Mouse (Mus musculus) gastrocnemius, postnatal 36 days (tissue): ENCODE results near the gene Alox12. TPM values are rescaled to one million over a fixed set of nuclear protein-coding genes. Genes with fewer than 3 reads are reported as not detected.

Source experiments
- DNase-seq, 2 experiments: peaks; one replicate each; pipeline ENCODE4 v3.0.0; 2022
- intact Hi-C: fragments of 180-260 bp; cut with DNase I; formaldehyde crosslinking; loops from one replicate; pipeline ENCODE4 v1.15.1; 2025
- long read RNA-seq, 2 experiments: library from polyadenylated mRNA; stranded (forward); transcript quantifications; one replicate each; pipeline ENCODE4 v2.0.0; 2021
- total RNA-seq, 2 experiments: library from RNA; stranded (reverse); gene quantifications; 2 replicates each; pipeline ENCODE4 v1.2.3; 2021

Alox12 gene
- total RNA-seq, result 1 to 10 TPM in 1 of 2 experiments, under 1 TPM in 1; 0.82 to 1.2 TPM
- long read RNA-seq, experiment 1, partial matches to known transcripts, result 1 of 3 reads
- long read RNA-seq, experiment 1, other reads (novel, unspliced or antisense), result 1 of 3 reads
- long read RNA-seq, experiment 2, result 0 reads

DNA sequence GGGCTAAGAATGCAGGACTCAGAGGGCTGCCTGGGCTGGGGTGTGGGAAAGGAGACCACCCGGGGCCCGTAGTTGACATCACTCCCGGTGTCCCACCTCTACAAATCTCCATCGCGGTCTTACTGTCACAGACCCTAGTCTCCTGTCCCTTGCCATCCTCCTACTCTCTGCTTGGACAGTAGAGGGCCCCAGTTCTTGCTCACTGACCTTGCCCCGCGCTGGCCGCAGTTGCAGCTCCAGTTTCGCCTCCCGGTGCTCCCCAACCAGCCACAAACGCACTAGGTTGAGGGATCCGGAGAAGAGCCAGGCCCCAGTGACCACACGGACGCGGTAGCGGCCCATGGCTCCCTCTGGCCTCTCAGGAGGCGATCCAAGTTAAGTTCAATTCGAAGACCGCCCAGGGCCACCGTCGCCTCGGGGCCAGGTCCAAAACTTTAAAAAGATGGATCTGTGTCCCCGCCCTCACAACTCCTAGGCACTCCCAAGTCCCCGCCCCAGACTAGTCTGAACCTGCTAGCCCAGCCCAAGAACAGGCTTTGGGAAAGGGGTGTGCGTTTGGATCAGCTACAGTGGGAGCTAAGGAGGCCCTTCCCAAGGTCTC, at the start of gene Alox12:
Gene Alox12 (minus strand): TSS at position 423 of the 601 bp plus-strand sequence.
- intact Hi-C loops, result loop anchor here (2.0 kb wide), 1 partner anchor 54 kb away; no protein-coding TSS in a partner anchor
- peak in 1 of 2 experiments; percentile 22 for DNase-seq

DNA sequence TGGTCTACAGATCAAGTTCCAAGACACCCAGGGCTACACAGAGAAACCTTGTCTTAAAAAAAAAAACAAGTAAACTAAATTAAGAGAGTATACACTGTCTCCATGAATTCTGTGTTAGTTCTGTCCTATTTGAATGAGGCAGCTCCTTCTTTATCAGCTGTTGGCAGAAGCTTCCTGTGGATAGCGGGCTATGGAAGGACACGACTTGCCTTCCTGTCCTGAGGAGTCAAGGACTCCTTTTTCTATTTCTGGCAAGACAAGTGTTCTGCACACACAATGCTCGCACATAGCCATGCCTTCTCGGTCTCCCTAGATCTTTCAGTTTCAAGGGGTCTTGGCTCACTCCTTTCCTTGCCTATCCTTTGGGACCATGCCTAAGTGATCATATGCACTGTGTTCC, 47.1 kb upstream of the Alox12 start:
- intact Hi-C loops, result no loop called here
- no peak for DNase-seq

DNA sequence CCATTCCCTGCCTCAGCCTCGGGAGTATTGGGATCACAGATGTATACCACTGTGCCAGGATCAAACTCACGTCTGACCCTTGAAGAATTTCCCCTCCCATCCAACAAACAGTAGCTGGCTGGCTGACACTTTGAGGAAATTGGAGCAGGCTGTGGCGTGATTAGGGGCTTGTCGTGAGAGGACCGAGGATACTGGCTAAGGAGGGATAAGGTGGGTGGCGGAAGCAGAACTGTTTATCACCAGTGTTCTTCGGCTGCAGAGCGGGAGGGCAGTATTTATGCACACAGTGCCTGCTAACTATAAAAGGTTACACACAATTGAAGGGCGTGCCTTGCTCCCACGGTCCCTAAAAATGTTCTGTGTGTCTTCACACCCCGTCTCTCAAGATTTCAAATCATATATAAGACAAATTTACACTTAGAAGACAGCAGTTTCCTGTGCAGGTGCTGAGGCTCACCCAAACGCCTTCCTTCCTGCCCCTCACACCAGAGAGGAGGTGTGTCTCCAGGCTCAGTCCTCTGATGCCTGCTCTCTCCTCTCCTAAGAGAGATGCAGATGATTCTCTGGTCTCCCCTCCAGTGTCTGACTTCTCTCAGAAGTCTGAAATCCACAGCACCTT, 42.8 kb upstream of the Alox12 start:
- no peak for DNase-seq
- intact Hi-C loops, result no loop called here

- no peak for DNase-seq
- intact Hi-C loops, result no loop called here
These were observed 42.3 kb upstream of the Alox12 start for GRCm38 (mm10) chr11:70297405-70297804.

- no peak for DNase-seq
- intact Hi-C loops, result no loop called here
These were observed 38.7 kb upstream of the Alox12 start for GRCm38 (mm10) chr11:70293881-70294280.

GRCm38 (mm10) chr11:70291235-70291634, 36.1 kb upstream of the Alox12 start:
- intact Hi-C loops, result no loop called here
- DNase-seq, result no peak

DNA sequence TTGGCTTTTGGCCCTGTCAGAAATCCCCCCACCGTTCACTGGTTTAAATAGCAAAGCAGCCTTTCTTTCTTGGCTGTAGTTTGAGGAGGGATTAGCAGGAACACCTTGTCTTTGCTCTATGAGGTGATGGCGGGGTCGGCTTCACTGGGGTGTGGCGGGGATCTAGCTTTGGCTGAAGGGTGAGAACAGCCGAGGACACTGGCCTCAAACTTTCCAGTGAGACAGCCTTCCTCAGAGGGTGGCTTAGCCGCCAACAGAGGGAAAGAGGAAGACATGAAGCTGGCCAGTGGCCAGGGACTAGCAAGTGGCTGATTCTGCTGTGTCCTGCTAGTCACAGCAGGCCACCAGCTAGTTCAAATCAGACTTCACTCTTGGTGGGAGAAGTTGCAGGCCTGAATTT, 34.1 kb upstream of the Alox12 start:
- DNase-seq, result peak; percentile 18 to 20
- intact Hi-C loops, result no loop called here

DNA sequence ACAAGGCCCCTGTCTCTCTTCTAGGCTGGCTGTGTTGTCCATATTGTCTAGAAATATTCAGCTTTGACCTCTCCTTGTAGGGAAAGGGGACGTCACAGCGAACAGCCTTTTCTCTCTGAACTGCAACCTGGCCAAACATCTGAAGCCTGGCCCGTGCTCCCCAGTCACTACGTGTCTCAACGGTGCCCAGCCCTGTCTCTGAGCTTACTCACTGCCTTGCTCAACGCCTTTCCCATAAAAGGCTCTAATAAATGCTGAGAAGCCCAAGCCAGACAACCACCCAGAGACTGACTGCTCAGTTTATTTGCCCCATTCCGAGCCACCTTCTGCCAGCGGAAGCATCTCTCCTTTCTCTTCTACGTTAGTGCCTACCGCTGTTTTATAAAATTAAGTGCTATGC, 32.9 kb upstream of the Alox12 start:
- no peak for DNase-seq
- intact Hi-C loops, result no loop called here

DNA sequence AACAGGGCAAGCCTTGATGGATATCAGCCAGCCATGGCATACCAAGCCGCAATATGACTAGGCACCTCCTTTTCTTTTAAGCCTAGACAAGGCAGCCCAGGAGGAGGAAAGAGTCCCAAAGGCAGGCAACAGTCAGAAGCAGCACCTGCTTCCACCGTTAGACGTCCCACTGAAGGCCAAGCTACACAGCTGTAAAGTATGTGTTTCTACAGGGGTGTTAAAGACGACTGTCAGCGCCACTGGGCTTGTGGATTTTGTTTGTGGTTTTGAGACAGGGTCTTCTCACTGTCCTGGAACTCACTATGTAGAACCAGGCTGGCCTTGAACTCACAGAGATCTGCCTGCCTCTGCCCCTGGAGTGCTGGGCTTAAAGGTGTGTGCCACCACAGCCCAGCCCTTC, 30.5 kb upstream of the Alox12 start:
- no peak for DNase-seq
- intact Hi-C loops, result no loop called here

GRCm38 (mm10) chr11:70284757-70285156, 29.6 kb upstream of the Alox12 start:
- no peak for DNase-seq
- intact Hi-C loops, result no loop called here

DNA sequence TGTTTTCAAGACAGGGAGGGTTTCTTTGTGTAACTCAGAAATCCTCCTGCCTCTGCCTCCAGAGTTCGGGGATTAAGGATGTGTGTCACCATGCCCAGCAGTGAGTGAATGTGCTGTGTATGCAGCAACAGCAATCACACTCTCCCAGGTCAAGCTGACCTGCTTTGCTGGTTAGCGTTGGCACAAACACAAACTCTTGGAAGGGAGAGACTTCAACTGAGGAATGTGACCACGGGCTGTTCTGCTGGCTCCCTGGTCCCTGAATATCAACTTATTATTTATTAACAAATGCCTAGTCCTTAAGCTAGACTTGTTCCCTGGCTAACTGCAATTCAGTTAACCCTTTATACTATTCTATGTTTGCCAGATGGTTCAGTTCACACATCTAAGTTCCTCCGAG, 28.5 kb upstream of the Alox12 start:
- intact Hi-C loops, result no loop called here

GRCm38 (mm10) chr11:70280441-70280840, 25.3 kb upstream of the Alox12 start:
- intact Hi-C loops, result no loop called here
- DNase-seq, result no peak

More for the DNA sequence above, 28.5 kb upstream of the Alox12 start:
- DNase-seq, result no peak

DNA sequence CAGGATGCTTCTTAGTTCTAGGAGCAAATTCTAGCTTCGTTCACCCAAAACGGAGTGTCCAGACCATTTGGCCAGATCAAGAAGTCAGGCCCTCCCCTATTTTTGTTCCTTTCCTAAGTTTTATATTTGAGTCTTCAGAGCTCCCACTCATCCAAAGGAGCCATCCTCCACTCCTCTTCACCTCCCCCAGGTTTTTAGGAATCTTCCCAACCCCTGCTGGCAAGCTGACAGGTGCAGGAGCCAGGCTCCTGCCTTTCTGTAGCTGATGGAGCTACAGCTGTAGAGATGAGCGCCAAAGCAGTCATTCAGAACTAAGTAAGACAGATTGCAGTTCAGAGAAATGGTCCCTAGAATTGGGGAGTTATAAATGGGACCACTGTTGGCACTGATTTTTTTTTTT, 23.8 kb upstream of the Alox12 start:
- no peak for DNase-seq
- intact Hi-C loops, result no loop called here

DNA sequence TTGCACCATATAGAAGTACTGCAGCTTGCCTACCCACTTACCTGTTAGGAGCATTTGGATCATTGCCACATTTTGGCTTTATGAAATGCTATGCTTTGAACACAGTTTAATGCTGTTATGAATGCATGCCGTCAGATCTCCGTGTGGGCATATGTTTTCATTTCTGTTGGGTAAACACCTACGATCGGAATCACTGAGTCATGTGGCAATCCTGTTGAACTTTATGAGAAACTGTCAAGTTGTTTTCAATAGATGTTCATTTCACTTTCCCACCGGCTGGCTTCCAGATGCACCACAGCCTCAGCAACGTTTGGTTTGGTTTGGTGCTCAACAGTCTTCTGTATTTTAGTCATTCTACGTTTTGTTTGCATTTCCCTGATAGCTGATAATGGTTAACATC, 16.5 kb upstream of the Alox12 start:
- no peak for DNase-seq
- intact Hi-C loops, result no loop called here

DNA sequence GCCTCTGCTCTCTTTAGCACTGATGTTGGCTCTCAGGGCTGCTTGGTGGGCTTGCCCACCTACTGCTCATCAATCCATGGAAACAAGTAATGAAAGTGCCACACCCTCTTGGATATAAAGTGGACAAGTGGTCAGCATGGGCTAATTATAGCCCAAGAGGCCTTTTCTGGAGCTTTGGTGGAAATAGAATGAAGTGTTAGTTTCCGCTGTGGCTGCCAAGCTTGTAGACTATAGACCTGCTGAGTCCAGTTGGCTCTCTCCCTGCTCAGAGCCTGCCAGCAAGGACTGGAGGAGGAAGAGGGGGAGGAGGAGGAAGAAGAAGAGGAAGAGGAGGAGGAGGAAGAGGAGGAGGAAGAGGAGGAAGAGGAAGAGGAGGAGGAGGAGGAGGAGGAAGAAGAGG, 11.3 kb upstream of the Alox12 start:
- intact Hi-C loops, result no loop called here
- no peak for DNase-seq

- DNase-seq, result no peak
- intact Hi-C loops, result no loop called here
These were observed 10.7 kb upstream of the Alox12 start for GRCm38 (mm10) chr11:70265819-70266218.

- intact Hi-C loops, result no loop called here
- DNase-seq, result no peak
These were observed 10.1 kb upstream of the Alox12 start for GRCm38 (mm10) chr11:70265252-70265651.

DNA sequence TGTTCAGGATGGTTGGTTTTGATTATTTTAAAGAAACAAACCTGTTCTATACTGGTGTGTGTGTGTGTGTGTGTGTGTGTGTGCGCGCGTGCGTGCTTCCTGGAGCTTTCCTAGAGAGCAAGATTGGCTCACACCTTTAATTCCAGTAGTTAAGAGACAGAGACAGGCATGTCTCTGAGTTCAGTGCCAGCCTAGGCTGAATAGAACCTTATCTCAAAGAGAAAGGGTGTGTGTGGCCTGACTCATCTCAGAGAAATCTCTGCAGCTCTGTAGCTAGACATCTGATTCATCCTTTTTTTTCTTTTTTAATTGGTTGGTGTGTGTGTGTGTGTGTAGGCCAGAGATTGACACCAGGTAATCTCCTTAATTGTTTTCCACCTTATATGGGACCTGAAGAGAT, 3.9 kb upstream of the Alox12 start:
- no peak for DNase-seq
- intact Hi-C loops, result no loop called here

DNA sequence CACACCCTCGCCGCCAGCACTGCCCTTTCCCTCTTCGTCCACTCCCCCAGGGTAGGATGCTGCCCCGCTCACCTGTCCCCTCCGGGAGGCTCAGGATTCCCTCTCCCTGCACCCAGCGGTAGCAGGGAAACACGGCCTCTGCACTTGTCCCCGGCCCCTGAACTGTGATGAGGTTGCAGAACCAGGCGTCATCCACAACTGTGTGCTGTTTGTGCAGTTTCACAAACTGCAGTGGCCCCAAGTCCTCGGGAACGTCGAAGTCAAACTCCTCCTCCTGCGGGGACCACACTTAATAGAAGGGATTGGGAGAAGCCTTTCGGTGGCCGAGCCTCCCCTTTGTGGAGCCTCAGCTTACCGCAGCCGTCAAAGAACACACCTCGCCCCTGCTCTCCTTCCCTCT, 816 bp downstream of the Alox12 start:
- DNase-seq, result no peak
- intact Hi-C loops, result loop anchor here (2.0 kb wide), 1 partner anchor 54 kb away; no protein-coding TSS in a partner anchor

GRCm38 (mm10) chr11:70251853-70252252, 3.3 kb downstream of the Alox12 start:
- no peak for DNase-seq
- intact Hi-C loops, result no loop called here

GRCm38 (mm10) chr11:70250150-70250549, 5.0 kb downstream of the Alox12 start:
- intact Hi-C loops, result no loop called here

DNA sequence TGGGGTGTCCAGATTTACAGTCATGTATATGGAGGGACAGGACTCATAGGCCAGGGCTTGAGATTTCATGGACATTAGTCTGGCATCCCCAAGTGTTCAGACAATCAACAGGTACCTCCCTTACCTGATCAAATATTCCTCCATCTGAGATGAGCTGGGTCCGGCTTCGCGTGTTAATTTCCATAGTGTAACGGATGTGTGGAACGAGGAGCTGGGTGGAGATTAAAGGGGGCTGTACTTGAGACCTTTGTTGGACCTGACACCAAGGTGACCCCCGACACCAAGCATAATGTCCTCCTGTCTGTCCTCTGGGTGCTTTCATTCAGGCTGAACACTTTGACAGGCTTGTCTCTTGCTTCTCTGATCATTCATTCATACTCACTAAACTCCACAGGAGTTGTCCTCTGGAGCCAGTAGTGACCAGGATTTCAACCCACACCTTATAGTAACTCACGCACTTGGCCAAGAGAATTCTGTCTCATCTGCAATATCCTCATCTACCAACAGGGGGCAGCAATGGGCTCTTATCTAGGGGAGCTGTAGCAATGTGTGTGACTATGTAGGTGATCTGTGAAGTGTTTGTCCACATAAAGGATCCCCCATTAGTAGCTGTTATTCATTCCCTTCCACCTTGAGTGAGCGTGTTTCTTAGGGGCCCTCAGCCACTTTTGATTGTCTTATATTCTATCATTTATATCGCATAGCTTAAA, 7.9 kb downstream of the Alox12 start:
- intact Hi-C loops, result no loop called here
- DNase-seq, result peak in 1 of 2 experiments; percentile 43

More at GRCm38 (mm10) chr11:70250150-70250549, 5.0 kb downstream of the Alox12 start:
- DNase-seq, result no peak
